Mouse (Mus musculus): ENCODE measurements around the gene C5ar1.
"Not testable (repeated sequence)": the region's sequence is repeated elsewhere in the genome, so short reads cannot be mapped to it uniquely, and the experiment has no call there.

C5ar1 gene

DNA sequence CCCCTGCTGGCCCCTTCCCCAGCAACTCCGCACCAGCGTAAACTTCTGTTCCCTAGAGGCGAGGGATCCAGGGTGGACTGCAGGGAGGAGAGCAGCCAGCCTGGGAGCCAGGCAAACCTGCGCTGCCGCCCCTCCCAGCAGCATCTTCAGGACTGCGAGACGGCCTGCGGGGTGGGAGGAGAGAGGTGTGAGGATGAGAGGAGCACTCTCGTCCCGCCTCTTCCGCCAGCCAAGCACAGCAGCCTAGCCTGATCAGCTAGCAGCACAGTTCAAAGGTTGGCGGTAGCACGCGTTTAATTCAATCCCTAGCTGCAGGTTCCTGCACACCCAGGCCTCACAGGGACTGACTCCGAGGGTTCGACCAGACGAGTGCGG lies 14.4 kb upstream of the C5ar1 start:
- peak in 1 of 2 experiments; percentile 84 for DNase-seq

DNA sequence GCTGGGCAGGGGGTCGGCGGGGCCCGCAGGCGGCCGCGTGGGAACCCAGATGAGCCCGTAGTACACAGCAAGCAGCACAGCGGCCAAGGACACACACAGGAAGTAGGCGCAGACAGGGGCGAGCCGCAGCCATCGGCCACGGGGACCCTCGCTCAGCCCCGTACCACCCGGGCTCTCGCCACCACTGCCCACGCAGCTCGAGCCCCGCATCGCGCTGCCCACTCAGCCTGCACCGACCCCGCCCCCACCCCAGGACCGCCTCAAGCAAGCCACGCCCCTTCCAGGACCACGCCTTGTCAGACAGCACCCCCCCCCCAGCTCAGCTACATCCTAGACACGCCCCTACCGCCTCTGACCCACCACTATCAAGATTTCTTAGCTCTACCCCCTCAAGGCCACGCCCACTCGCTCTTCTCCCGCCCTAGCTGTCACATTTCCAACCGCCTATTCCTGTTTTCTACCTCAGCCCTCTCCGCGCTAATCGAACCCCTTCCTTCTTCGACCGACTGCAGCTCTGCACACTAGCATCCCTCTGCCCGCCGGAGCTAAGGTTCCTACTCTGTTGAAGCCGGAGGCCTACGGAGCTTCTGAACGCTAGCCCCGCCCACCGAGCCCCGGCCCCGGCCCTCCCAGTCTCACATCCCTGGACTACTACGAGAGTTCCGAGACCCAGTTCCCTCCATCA lies 13.9 kb upstream of the C5ar1 start, which contains the start of gene Inafm1:
Gene Inafm1, minus strand, starts transcription at position 537 of the 685 bp plus-strand sequence.
- DNase-seq = peak; percentile 89 to 90

DNA sequence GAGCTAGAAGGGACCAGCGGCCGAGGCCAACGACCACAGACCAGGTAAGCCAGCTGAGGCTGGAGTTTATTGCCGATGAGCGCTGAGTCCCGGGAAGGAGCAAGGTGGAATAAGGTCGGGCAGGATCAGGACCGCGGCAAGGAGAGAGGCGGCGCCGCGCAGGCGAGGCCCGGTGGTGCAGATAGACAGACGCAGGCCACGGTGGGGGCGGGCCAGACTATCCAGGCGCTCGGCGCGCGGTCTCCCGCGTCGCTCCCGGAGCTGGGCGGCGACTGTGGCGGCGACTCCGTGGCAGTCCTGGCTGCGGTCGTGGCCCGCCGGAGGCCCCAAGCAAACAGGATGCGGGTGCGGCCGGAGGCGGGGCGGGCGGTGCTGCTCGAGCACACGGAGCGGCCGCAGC lies 13.3 kb upstream of the C5ar1 start:
- peak; percentile 77 to 84 for DNase-seq

DNA sequence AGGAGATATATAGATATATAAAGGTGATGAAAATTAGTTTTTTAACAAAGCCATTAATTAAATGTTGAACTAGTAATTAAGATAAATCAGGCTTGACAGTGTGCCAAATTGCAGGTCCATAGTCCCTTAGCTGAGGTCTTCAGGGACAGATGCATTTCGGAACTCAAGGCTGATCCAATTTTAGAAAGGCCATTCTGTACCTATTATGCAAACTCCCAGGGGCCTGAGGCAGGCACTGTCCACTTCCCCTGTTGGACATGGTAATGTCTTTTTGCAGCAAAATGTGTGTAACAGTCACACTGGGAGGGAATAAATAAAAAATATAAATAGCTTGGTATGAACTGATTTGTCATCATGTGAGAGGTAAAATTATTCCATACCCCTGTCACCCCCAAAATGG lies 11.8 kb upstream of the C5ar1 start:
- DNase-seq = no peak

DNA sequence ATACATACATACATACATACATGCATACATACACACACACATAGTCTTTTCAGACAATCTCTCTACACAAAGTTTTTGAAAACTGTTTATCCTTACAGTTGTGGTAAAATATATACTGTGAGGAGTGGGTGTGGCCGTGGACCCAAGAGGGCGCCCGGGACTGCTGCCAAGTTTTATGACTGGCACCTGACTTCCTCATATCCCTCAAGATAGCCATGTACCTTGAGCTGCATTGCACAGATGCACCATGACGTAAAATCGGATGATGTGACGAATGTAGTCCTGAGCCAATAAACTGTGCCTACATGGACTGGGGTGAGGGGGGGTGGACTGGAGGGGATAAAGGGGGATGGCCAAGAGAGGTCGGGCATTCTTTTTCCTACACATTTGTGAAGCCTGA lies 7.3 kb upstream of the C5ar1 start:
- DNase-seq = not testable (repeated sequence)

DNA sequence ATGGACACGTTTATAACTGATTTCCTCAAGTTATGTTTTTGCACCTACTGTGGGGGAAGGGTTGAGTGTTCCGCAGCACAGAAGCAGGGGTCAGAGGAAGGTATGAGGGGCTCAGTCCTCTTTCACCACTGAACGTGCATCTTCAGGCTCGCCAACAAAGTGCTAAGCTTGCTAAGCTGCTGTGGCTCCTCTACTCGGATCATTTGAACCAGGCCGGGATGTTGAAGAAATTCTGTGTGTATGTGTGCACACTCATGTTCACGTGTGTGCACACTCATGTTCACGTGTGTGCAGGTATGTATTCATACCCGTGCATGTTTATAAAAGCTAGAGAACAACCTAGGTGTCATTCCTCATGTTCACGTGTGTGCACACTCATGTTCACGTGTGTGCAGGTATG lies 6.5 kb upstream of the C5ar1 start:
- DNase-seq = no peak

DNA sequence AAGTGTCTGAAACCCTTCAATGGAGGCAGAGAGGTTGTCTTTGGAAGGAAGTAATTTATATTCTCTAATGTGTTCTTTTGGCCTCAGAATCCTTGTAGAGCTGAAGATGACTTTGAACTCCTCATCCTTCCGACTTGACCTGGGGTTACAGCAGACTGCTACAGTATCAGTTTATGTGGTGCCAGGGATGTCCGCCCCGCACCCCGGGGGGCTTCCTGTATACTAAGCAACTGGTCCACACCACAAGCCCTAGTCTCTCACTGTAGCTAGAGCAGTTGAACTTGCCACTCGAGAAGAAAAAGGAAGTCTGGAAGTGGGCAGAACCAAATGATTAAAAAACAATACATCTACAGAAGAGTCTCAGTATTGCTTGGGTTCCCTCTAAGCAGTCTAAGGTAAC lies 4.5 kb upstream of the C5ar1 start:
- DNase-seq = no peak

DNA sequence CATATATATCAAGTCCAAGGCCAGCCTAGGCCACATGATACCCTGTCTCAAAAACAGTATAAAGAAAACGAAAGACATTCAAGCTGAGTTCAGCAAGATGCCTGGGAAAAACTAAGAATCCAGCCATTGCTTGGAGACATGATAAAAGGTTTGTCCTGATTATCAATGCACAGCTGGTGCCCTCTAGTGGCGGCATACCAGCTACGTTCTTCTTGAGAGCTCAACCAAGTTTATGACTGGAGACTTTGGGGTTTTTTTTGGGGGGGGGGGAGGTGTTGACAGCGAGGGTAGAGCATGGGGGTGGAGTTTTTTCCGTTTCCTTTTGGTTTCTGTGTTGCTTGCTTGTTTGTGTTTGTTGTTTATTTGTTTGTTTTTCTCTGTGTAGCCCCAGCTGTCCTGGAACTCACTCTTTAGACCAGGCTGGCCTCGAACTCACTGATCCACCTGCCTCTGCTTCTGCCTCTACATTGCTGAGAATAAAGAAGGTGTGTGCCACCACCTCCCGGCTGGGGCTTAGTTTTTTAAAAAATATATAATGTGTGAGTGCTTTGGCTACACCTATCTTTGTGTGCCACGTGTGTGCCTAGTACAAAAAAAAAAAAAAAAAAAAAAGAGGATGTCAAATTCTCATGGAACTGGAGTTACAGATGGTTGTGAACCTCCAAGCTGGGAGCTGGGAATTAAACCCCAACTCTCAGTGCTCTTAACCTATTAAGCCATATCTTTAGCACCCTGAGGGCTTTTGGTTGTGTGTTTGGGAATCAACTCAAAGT lies 3.9 kb upstream of the C5ar1 start:
- peak; percentile 69 to 83 for DNase-seq

DNA sequence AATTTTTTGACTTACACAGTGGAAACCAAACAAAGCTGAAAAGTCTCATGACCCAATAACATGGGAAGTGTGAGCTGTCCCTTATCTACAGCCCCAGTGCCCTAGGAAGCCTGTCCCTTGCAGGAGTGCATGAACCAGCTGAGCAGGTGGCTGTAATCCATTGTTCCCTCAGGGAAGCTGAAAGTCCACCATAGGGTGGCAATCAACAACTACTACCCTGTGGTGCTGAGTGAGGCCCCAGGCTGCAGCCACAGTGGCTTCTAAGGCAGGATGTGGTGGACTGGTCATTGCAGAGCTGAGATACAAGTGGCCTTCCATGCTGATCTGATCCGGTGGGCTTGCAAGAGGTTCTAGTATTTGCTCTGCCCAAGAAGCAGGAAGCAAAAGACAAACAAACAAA lies 1.8 kb upstream of the C5ar1 start:
- DNase-seq = no peak

DNA sequence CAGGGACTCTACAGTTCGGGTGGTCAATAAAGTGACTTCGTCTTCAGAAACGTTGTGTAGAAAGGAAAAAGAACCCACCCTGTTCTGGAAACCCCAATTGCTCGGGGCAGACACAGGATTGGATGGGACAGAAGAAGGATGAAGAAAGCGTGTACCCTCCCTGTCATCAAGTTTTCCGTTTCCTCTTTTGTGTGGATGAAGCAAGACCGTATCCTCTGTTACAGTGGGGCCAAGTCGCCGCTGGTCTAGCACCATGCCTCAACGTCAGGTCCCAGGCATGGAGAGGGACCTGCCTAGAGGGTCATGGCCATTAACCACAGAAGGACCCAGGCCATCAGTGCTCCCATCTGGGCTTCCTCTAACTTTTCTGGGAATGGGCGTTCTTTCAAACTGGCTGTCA lies 1.5 kb downstream of the C5ar1 start:
- peak in 1 of 2 experiments; percentile 54 for DNase-seq

DNA sequence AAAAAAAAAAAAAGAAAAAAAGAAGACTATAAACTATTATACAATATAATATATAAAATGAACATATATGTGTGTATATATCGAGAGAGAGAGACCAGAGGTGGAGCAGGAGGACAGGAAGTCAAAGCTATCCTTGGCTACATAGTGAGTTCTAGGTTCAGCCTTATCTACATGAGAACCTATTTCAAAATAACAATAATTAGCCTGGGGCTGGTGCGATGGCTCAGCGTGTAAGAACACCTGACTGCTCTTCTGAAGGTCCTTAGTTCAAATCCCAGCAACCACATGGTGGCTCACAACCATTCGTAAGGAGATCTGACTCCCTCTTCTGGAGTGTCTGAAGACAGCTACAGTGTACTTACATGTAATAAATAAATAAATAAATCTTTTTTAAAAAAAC lies 3.4 kb downstream of the C5ar1 start:
- DNase-seq = not testable (repeated sequence)

DNA sequence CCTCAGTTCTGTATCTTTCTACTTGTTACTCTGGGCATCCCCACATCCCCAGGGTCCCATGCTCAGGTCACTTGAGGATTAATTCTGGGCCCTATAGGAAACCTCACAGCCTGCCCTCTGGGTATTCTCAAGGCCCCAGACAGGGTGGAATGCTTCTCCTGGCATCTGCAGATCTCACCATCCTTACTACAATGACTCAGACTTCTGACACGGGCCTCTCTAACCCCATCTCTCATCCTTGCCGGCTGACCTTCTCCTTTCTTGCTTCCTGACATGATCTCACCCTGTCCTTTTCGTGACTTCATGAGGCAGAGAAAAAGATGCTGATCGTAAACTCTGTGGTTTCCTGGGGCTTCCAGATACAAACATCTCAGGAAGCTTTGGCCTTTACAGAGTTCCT lies 5.1 kb downstream of the C5ar1 start:
- DNase-seq = no peak

DNA sequence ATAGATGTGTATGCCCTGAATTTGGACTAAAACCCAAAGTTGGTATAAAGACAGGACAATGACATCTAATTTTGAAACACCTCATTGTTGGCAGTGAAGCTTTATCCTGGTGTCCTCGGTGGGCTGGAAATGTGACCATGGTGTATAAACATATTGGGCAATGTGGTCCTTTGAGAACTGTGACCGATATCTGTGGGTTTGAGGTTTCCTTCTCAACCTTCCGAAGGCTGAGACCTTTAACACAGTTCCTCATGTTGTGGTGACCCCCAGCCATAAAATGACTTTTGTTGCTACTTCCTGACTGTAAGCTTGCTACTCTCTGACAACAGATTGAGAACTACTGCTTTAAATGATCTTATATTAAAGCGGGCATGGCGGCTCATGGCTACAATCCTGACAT lies 8.7 kb downstream of the C5ar1 start:
- DNase-seq = no peak

DNA sequence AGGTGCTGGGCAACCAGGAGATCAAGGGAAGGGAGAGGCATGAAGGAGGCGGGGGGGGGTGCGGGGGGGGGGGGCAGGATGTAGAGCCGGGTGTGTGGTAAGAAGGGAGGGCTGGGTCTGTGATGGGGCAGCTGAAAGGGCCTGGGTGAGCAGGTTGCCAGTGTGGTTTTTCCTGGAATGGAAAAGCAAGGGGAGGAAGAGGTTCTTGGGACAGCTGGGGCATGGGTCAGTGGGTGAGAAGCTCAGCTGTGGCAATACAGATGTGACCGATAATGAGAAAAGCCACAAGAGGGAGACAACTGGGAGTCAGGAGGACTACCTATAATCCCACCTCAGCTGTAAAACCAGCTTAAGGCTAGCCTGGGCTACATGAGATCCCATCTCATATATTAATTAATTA lies 13.4 kb downstream of the C5ar1 start:
- DNase-seq = no peak

DNA sequence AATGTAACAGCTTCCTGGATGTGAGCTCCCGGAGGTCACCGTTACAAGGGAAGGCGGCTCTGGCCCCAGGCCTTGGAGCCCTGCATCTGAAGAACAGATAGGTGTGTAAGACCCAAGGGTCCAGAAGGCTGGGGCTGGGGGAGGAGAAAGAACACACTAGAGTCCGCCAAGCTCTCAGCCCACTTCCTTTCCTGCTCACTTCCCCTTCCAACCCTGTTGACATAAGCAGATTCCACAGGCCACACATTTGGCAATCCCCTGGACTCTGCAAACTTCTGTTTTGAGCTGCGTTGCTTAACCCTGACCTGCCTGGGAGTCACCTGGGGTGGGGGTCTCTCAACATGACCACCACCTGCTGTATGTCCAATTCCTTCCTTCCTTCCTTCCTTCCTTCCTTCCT lies 15.3 kb downstream of the C5ar1 start, which contains the start of gene C5ar2:
Gene C5ar2, minus strand, starts transcription at position 88 of the 400 bp plus-strand sequence.
- peak; percentile 64 to 66 for DNase-seq

DNA sequence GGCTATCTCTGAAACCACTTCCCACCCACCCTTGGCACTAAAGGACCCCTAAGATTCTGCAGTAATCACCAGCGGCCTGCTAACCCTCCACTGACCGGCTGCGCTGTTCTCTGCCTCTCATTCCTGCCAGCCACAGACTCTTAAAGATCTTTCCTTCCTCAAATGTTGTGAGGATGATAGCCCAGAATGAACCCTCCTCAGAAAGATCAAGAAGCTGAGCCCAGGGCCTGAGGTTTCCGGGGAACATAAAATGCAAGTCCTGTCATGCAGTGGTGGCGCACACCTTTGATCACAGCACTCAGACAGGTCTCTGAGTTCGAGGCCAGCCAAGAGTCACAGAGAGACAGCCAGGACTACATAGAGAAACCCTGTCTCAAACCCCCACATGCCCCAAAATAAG lies 17.1 kb downstream of the C5ar1 start:
- no peak for DNase-seq

DNA sequence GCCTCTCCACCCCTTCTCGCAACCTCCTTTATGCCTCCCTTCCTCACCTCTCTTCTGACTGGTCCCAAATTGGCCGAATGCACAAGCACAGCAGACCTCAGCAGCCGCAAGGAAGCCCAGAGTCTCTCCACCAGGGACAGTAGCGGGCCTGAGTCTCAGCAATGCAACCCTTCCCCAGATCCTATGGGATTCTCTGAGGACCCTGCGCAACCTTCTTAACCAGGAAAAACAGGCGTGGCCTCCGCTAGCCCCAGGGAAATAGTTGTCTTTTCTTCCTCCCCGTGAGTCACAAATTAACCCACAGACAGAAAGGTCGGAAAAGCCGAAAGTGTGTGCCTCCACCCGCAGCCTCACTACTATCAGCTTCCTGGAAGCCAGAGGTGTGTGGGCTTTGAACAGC lies 17.6 kb downstream of the C5ar1 start:
- DNase-seq = no peak

DNA sequence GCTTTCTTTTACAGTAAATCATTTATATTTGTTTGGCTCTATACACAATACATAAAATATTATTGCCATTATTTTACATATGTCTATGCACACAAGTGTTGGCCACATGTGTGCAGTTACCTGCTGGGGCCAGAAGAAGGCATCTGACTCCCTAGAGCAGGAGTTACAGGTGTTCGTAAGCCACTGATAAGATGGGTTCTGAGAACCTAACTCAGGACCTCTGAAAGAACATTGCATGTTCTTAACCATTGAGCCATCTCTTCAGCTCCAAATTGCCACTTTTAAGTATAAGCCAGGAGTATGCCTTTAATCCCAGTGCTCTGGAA lies 18.4 kb downstream of the C5ar1 start:
- no peak for DNase-seq

DNA sequence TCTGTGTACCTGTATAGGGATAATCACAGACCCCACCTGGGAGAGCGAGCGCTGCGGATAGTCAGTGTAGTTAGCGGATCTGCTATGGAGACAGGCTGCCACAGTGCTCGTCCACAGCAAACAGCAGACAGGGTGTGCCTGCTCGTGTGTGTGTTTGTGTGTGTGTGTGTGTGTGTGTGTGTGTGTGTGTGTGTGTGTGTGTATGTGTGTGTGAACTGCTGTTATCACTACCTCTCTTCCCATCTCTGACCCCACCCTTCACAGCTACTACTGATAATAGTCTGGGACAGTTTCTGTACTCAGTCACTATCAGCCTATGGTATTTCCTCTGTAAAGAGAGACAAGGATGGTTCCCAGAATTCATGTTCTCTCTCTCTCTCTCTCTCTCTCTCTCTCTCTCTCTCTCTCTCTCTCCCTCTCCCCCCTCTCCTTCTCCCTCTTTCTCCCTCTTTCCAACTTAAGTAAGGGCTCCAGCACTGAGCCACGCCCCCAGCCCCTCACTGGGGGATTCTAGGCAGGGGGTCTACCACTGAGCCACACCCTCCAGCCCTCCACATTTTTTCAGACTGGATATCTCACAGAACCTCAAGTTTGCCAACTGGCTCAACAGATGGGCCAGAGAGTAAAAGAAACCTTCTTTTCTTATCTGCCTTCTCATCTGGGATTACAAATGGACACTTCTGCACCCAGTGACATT lies 18.9 kb downstream of the C5ar1 start:
- no peak for DNase-seq

DNA sequence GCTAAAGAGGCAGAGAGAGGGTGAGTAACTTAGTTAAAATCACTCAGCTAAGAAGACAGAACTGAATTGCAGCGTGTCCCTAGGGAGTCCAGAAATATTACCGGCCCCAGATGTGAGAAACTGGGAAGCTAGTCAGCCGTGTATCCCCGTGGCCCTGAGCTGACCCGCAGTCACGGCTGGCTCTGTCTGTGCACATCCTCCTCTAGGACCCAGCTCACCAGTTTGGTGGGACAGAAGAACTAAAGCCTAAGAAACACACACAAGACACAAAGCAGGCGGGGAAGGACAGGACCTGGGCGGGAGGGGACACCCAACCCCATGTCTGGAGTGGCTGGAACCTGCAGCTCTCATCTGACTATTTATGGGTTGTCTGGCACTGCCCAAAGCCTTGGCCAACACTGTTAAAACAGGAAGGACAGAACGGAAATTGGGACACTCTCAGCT lies 19.8 kb downstream of the C5ar1 start:
- DNase-seq = peak; percentile 65 to 73

DNA sequence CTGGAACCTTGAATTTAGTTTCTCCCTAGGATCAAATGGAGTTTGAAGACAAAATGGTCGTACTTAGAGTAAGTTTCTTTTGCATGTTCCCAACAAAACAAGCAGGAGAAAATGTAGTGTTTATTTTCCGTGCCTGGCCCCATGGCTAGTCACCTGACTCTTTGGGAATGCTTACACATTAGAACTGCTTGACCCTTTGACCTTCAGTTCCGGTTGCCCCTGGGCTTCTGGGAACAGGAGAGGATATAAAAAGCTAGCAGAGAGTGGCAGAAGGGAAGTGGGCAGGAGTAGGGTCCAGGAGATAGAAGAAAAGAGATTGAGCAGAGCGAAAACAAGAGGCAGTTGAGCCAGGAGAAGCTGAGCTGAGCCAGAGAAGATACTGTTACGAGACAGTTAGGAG lies 29.5 kb downstream of the C5ar1 start:
- DNase-seq = no peak

DNA sequence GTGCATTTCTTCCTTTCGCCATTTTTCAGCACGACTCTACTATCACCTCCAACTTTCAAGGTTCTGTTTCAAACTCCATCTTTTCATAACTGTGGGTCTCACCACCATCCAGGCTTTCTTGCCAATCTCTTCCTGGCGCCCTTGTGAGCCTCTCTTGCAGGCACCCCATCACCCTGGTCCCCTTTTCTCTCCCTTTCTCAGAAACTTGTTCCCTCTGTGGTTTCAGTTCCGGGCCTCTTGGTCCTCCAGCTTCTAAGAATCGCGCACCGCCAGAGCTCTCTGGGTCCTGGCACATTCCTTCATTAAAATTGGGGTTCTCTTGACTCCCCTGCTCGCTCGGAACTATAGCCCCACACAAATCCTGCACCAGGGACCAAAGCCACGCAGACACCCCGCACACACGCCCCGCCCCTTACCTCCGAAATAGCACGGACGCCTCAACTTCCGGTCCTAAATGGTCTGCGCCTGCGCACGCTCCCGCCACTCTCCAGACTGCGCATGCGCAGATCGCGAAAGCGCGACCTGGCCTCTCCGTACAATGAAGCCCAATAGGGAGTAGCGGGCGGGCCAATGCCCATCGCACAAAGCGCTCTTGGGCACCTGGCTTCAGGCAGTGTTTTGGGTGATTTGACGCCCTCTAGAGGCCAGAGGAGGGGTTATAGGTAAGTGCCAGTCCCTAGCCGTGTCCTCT lies 37.6 kb downstream of the C5ar1 start, which contains the start of gene Dhx34:
Gene Dhx34, minus strand, starts transcription at position 456 of the 691 bp plus-strand sequence.
- peak; percentile 97 for DNase-seq

DNA sequence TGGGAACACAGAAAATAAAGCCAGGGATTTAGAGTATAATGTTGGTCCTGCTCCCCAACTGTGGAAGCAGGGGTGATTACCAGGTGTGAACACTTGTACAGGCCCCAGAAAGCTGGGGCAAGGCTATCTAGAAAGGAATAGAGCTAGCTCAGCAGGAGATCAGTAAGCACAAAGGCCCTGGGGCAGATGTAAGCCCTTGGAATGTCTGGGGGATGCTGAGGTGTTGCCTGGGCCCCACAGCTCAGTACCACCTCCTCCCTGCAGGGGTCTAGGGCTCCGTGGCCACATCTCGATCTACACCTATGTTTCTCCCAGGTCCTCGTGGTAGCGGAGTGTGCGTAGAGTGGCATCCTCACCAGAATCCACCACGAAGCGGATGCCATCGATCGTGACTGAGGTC lies 45.4 kb downstream of the C5ar1 start:
- DNase-seq = no peak
